Mouse (Mus musculus) urinary bladder, postnatal 14 days (tissue): ENCODE results near the gene Gprc5a.

Experiments
- DNase-seq: peaks from one replicate; pipeline ENCODE4 v3.0.0; 2021; ENCODE audit warnings: low spot score

Gprc5a gene

GRCm38 (mm10) chr6:135074405-135074947, 9.0 kb downstream of the Gprc5a start:
- DNase-seq = peak; percentile 18

- DNase-seq = no peak
Measured at GRCm38 (mm10) chr6:135076202-135076601, 10.8 kb downstream of the Gprc5a start.

GRCm38 (mm10) chr6:135078420-135078819, 13.0 kb downstream of the Gprc5a start:
- no peak for DNase-seq

GRCm38 (mm10) chr6:135083991-135084502, 18.6 kb downstream of the Gprc5a start:
- DNase-seq = no peak

GRCm38 (mm10) chr6:135085703-135086102, 20.3 kb downstream of the Gprc5a start:
- DNase-seq = no peak

GRCm38 (mm10) chr6:135087721-135088451, 22.4 kb downstream of the Gprc5a start:
- peak; percentile 82 for DNase-seq

- peak; percentile 19 for DNase-seq
Measured at GRCm38 (mm10) chr6:135089786-135090185, 24.3 kb downstream of the Gprc5a start.

- DNase-seq = no peak
Measured at GRCm38 (mm10) chr6:135090661-135091060, 25.2 kb downstream of the Gprc5a start.

- DNase-seq = no peak
Measured at GRCm38 (mm10) chr6:135092798-135093470, 27.5 kb downstream of the Gprc5a start.

- DNase-seq = no peak
Measured at GRCm38 (mm10) chr6:135100787-135101472, 35.5 kb downstream of the Gprc5a start.

- no peak for DNase-seq
Measured at GRCm38 (mm10) chr6:135102736-135103303, 37.4 kb downstream of the Gprc5a start.

- DNase-seq = no peak
Measured at GRCm38 (mm10) chr6:135107014-135107413, 41.6 kb downstream of the Gprc5a start.

- no peak for DNase-seq
Measured at GRCm38 (mm10) chr6:135112411-135113113, 47.1 kb downstream of the Gprc5a start.

- DNase-seq = no peak
Measured at GRCm38 (mm10) chr6:135113114-135113436, 47.6 kb downstream of the Gprc5a start.

GRCm38 (mm10) chr6:135116479-135116878, 51.0 kb downstream of the Gprc5a start:
- DNase-seq = no peak

- DNase-seq = no peak
Measured at GRCm38 (mm10) chr6:135118183-135118582, 52.7 kb downstream of the Gprc5a start, which contains the start of gene Gprc5d. Gprc5d (minus strand) TSS chr6:135118283.

- no peak for DNase-seq
Measured at GRCm38 (mm10) chr6:135124755-135125380, 59.4 kb downstream of the Gprc5a start.

GRCm38 (mm10) chr6:135133086-135133485, 67.6 kb downstream of the Gprc5a start:
- no peak for DNase-seq

- no peak for DNase-seq
Measured at GRCm38 (mm10) chr6:135133486-135133885, 68.0 kb downstream of the Gprc5a start.
